Mouse (Mus musculus) Patski (cell line): ENCODE measurements at regions not wholly inside any gene's neighbourhood (a gene's known extent, or its start where the extent isn't known, plus 50 kb on each side); places are given as distances from the start of the nearest gene placed in this dataset.
"Not testable (repeated sequence)": the region's sequence is repeated elsewhere in the genome, so short reads cannot be mapped to it uniquely, and the experiment has no call there.

ENCODE experiments used
- ATAC-seq: fragments of 100-300 bp; one replicate; pipeline ENCODE4 v1.8.0; 2021
- CTCF ChIA-PET: fragments of 350-600 bp; sonication (Branson Sonifier 250); formaldehyde crosslinking; loops from one replicate; lab custom pipeline; 2022; ENCODE audit warnings: inconsistent platforms; lab: Charles Lee
- POLR2A ChIA-PET: fragments of 350-600 bp; sonication (Branson Sonifier 250); formaldehyde crosslinking; loops from one replicate; lab custom pipeline; 2022; ENCODE audit warnings: antibody characterized with exemption, inconsistent platforms; lab: Charles Lee
- DNase-seq: peaks from one replicate; pipeline ENCODE4 v3.0.0-alpha.2; 2011; ENCODE audit warnings: low read depth, low spot score
- H3K27me3 ChIP-seq: fragments of 371-371 bp; one replicate; pipeline ENCODE4 v1.5.1; 2021
- CTCF ChIP-seq: fragments of 100-300 bp; IDR thresholded peaks from one replicate; pipeline ENCODE4 v1.5.1; 2021
- in situ Hi-C: fragments of 300-500 bp; cut with MboI; formaldehyde crosslinking; loops from 3 replicates; pipeline ENCODE4 v1.11.1; 2018; ENCODE audit warnings: low pct_unique_long_range_greater_than_20kb, mixed read lengths

DNA sequence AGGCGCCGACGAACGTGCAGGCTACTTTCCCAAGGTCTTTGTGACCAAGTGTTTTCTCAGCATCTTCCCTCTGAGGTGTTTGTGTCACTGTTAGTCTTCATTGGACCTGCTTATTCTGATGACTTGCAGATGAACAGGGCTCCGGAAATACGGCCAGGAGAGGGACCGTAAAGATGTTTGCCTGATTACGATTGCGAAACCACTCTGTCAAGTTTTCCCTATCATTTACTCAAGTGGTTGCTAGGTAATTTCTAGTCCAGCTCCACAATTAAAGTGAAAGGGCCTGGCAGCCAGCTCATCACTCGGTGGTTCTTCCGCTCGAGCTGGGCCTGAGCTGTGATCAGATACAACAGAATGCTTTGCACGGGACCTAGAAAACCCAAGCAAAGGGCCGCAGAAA lies 185.5 kb downstream of the Csl start:
- in situ Hi-C loops: no loop called here
- ATAC-seq (no peak), DNase-seq (no peak)
- POLR2A ChIA-PET: no interaction called here
- CTCF ChIA-PET: interaction anchor here (1.0 kb wide), 1 partner anchor 366 kb away, joined by 3 read pairs; no protein-coding TSS in a partner anchor
- no peak for TF ChIP-seq CTCF
- H3K27me3 ChIP-seq: no peaks in the 10 kb centered on the region

DNA sequence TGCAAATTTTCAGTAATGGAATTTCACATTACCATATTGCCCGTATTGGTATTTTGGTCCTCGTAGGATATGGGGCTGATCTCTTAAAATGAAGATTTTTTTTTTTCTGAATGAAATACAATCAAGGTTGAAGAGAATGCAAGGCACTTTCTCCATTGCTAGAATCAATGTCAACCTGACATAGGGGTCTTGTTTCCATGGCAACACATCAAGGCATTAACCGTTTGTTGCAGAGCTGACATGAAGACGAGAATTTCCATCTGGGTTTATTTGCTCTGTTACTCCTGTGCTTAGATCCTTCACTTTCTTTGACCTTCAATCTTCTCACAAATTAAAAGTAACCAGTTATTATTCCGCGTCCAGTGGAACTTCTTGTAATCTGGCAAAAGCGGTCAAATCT lies 184.2 kb downstream of the Csl start:
- ChIA-PET POLR2A (interaction anchor here (0.6 to 1.3 kb wide), 2 partner anchors 144 to 307 kb away, joined by 3 to 4 read pairs; no protein-coding TSS in a partner anchor), CTCF (interaction anchor here (1.0 to 2.1 kb wide), 5 partner anchors 310 to 414 kb away, joined by 3 to 10 read pairs (median 5); no protein-coding TSS in a partner anchor)
- in situ Hi-C loops: loop anchor here (5.0 kb wide), 1 partner anchor 408 kb away; no protein-coding TSS in a partner anchor
- DNase-seq (no peak), ATAC-seq (no peak)
- no peak for TF ChIP-seq CTCF
- H3K27me3 ChIP-seq: no peaks in the 10 kb centered on the region

DNA sequence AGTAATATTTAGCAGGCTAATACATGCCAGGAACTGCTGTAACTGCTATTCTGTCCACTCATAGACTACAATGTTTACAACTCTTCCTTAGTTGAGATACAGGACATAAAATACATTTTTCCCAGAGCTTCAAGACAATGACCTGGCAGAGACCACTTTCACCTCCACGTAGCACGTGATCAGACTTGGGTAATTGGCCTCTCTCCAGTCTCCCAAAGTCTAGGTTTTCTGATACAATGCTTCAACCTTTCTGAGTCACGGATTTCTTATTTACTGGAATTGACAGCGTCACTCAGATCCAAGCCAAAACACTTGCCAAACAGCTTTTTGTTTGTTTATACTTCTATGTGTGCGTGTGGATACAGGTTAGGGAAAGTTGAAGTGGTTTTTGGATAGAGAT lies 183.2 kb downstream of the Csl start:
- CTCF ChIA-PET: interaction anchor here (1.0 to 2.1 kb wide), 5 partner anchors 43 to 415 kb away, joined by 3 to 10 read pairs (median 5); no protein-coding TSS in a partner anchor
- no peak for TF ChIP-seq CTCF
- DNase-seq: no peak
- no peaks in the 10 kb centered on the region for H3K27me3 ChIP-seq
- POLR2A ChIA-PET: no interaction called here
- ATAC-seq: no peak
- in situ Hi-C loops: loop anchor here (5.0 kb wide), 1 partner anchor 409 kb away; no protein-coding TSS in a partner anchor

DNA sequence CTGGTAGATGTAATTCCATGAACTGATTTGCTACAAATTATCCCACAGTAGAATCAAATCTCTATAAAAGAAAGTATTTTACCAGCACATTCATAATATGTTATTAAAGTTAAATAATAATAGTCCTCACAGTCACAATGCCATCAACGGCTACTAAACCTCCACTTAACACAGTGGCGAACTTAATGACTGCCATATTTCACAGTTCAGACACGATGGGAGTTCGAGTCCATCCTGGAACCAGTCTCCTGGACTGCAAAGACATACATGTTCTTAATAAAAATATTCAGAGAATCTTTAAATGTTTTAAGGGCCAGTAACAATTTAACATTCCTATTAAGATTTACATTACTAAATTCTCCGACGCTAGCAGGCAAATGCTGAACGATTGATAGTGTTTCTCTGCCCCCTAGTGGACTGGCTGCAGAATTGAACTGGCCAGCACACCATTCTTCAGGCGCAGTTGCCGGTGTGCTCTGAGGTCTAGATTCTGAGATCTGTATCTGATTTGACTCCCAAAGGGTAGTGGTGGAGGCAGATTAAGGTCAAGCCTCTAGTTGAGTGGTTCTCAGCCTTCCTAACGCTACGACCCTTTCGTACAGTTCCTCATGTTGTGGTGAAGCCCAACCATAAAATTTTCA lies 182.3 kb downstream of the Csl start:
- POLR2A ChIA-PET: no interaction called here
- H3K27me3 ChIP-seq: no peaks in the 10 kb centered on the region
- TF ChIP-seq CTCF: peak; percentile 96
- no peak for DNase-seq
- in situ Hi-C loops: loop anchor here (5.0 kb wide), 1 partner anchor 410 kb away; no protein-coding TSS in a partner anchor
- CTCF ChIA-PET: interaction anchor here (1.0 to 1.5 kb wide), 4 partner anchors 17 to 411 kb away, joined by 3 to 7 read pairs (median 4); no protein-coding TSS in a partner anchor
- ATAC-seq: peak; percentile 73

DNA sequence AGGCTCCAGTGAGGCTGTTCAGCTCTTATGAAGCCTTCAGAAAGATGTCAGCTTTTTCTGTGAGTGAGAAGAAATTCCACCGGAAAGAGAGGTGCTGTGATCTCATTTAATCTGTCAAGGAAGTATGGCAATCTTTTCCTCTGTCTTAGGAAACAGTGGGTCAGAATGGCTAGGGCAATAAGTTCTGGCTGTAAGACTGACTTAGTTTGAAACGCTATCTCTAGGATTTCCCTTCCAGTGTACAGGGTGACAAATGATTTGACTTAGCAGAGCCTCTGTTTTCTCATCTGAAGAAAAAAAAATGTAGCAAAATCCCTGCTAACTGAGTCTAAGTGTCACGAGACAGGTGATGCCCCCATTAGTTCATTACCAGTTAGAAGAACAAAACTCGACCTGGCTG lies 181.1 kb downstream of the Csl start:
- TF ChIP-seq CTCF: no peak
- no peak for DNase-seq
- no peaks in the 10 kb centered on the region for H3K27me3 ChIP-seq
- in situ Hi-C loops: loop anchor here (5.0 kb wide), 1 partner anchor 411 kb away; no protein-coding TSS in a partner anchor
- no peak for ATAC-seq
- CTCF ChIA-PET: interaction anchor here (1.0 to 1.5 kb wide), 4 partner anchors 19 to 412 kb away, joined by 3 to 7 read pairs (median 4); no protein-coding TSS in a partner anchor
- POLR2A ChIA-PET: no interaction called here

DNA sequence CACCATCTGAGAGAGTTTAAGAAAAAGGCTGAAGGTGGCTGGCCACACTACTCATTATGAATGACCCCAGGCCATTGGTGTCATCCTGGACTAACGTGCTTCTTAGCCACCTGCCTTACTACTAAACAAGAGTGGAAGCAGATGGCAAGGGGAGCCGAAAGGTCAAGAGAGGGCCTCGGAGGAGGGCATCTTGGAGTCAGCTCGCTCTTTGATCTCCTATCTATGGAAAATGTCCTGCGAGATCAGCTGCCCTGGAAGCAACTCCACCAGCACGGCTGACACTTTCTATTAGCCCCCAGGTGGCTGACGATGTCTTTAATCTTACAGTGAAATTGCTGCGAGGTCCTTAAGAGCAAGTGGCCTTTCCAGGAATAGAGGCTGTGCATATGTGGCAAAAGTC lies 179.3 kb downstream of the Csl start:
- no peak for DNase-seq
- ChIA-PET CTCF (interaction anchor here (1.2 kb wide), 1 partner anchor 35 kb away, joined by 7 read pairs; no protein-coding TSS in a partner anchor), POLR2A (no interaction called here)
- no peak for ATAC-seq
- no peaks in the 10 kb centered on the region for H3K27me3 ChIP-seq
- TF ChIP-seq CTCF: no peak
- in situ Hi-C loops: no loop called here

DNA sequence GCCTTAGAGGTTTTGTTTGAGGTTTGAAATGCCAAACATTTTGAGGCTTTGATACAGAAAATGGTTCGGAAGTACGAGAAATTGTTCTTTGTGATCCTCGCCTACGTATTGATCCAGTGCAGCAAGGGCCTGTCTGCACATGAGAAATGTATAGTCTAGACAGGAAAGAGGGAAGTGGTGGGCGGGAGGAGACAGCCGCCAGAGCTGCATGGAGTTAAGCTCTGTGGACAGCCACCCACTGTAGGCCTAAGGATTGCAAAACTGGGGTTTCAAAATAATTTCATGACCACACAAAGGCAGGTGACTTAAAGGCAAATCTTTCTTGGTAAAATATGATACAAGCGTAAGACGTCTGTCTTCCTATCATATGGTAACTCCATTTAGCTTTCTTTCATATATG lies 178.4 kb downstream of the Csl start:
- ChIA-PET POLR2A (interaction anchor here (0.8 kb wide), 1 partner anchor 35 kb away, joined by 6 read pairs; no protein-coding TSS in a partner anchor), CTCF (interaction anchor here (1.0 to 1.8 kb wide), 5 partner anchors 12 to 420 kb away, joined by 3 to 11 read pairs (median 4); no protein-coding TSS in a partner anchor)
- H3K27me3 ChIP-seq: no peaks in the 10 kb centered on the region
- TF ChIP-seq CTCF: no peak
- no peak for ATAC-seq
- no peak for DNase-seq
- in situ Hi-C loops: no loop called here

DNA sequence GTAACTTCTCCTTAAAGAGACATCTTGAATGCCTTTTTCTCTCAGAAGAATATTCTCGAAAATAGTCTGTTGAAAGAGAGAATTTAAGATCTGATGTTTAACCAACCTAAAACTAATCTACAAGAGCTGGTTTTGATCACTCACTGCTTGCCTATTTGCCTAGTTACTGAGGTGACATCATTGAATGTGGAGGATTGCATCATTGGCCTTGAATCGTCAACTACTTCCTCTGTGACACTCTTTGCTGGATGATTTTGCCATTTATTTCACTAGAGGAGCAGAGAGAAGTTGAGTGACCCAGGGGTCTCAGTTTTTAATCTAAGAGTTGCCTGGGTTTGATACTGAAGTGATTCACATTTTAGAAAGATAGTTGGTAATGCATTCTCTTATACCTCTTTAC lies 174.6 kb downstream of the Csl start:
- DNase-seq: no peak
- CTCF ChIA-PET: interaction anchor here (1.2 to 2.2 kb wide), 3 partner anchors 31 to 421 kb away, joined by 3 to 6 read pairs (median 5); no protein-coding TSS in a partner anchor
- peaks cover 4% of the 10 kb centered on the region for H3K27me3 ChIP-seq
- POLR2A ChIA-PET: interaction anchor here (1.0 kb wide), 1 partner anchor 341 kb away, joined by 3 read pairs; no protein-coding TSS in a partner anchor
- no peak for TF ChIP-seq CTCF
- no peak for ATAC-seq
- in situ Hi-C loops: no loop called here

DNA sequence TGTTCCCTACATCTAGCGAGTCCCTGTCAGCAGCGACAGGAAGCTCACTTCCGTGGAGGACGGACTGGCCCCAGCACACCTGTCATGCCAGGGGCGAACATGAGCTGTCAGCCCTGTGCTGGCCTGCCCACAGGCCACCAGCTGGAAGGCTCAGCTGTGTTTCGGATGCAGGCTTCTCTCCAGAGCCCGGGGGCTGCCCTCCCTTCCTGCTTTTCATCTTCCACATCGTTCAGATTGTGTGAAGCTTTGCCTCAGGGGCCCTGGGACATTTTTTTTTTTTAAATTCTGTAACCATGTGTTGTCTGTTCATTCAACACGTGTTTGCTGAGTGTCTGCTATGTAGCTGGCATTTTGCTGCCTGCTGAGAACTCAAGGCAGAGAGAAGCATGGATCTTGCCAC lies 167.2 kb downstream of the Csl start:
- DNase-seq (no peak), ATAC-seq (no peak)
- TF ChIP-seq CTCF: no peak
- POLR2A ChIA-PET: no interaction called here
- in situ Hi-C loops: no loop called here
- H3K27me3 ChIP-seq: peaks cover 4% of the 10 kb centered on the region
- CTCF ChIA-PET: interaction anchor here (0.7 to 1.2 kb wide), 4 partner anchors 11 to 403 kb away, joined by 3 to 4 read pairs (median 3); no protein-coding TSS in a partner anchor

DNA sequence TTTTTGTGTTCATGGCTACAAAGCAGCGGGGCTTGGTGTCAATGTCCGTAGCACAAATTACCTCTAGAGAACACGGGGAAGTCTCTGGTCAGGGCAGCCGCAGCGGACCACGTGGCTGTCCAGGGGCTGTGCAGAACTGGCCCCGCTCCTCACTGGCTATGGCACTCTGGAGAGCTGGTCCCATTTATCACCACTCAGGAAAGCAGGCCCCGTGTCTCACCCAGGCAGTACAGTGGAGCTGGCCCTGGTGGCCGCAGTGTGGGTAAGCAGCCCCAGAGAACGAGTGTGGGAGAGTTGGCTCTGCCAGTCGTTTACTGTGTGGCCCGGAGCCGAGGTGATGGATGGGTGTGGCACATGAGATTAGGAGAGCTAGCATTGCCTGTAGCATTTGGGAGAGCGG lies 163.8 kb downstream of the Csl start:
- DNase-seq: no peak
- TF ChIP-seq CTCF: no peak
- in situ Hi-C loops: no loop called here
- no peaks in the 10 kb centered on the region for H3K27me3 ChIP-seq
- CTCF ChIA-PET: interaction anchor here (1.1 to 3.2 kb wide), 2 partner anchors 20 to 431 kb away, joined by 3 to 13 read pairs; no protein-coding TSS in a partner anchor
- POLR2A ChIA-PET: interaction anchor here (0.5 to 0.6 kb wide), 2 partner anchors 242 to 453 kb away, joined by 3 read pairs; no protein-coding TSS in a partner anchor
- no peak for ATAC-seq

DNA sequence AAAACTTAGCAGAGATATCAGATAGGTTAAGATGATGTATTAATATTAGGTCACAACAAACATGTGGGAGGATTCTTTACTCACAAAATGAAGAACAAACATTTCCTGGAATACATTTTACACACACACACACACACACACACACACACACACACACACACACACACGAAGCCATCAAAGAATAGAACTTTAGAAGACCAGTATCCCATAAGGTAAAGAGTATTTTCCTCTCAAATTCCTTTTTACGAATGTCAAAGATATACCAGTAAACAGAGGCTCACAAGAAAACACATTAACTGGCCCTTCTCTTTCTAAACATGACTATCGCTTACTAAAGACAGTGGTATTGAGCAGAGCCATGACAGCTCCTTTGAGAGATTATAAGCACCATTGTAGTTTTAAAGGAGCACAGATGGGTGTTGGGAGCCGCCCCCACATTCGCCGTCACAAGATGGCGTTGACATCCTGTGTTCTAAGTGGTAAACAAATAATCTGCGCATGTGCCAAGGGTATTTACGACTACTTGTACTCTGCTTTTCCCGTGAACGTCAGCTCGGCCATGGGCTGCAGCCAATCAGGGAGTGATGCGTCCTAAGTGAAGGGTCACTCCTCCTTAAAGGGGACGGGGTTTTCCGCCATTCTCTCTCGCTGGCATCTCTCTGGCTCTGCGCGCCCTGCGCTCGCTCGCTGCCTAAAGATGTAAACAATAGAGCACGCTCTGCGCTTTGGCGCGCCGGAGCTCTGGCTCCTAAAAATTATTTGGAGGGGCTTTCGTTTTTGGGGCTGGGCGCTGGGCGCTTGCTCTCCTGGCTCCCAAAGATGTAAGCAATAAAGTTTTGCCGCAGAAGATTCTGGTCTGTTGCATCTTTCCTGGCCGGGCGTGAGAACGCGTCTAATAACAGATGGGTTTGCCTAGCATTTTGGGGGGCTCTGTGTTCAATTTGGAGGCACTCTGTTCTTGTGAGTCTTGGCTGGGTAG lies 160.0 kb downstream of the Csl start:
- CTCF ChIA-PET, DNase-seq, POLR2A ChIA-PET, ATAC-seq, H3K27me3 ChIP-seq: not testable (repeated sequence)
- in situ Hi-C loops: loop anchor here (25.0 kb wide), 3 partner anchors 662 to 1887 kb away; no protein-coding TSS in a partner anchor
